Mouse (Mus musculus): ENCODE measurements around the gene Bmp4.

- no peak for TF ChIP-seq CTCF (IDR thresholded peaks at IDR 0.05; ENCODE audit: low read depth, low read length)
- no peak for TF ChIP-seq POLR2A (IDR thresholded peaks at IDR 0.05; ENCODE audit: extremely low read depth, insufficient read depth, low read length)
These were observed 9.0 kb downstream of the Bmp4 start for GRCm38 (mm10) chr14:46381457-46381856.

All from liver, adult 2 months (tissue).